Mouse (Mus musculus): ENCODE measurements around the gene Snx25.

- TF ChIP-seq CTCF (IDR thresholded peaks at IDR 0.05; ENCODE audit: borderline replicate concordance, insufficient read depth, low read depth, low read length), result no peak
- TF ChIP-seq POLR2A (IDR thresholded peaks at IDR 0.05; ENCODE audit: borderline replicate concordance, insufficient read depth, low read length), result no peak
Measured at GRCm38 (mm10) chr8:46137843-46138596, 13.9 kb downstream of the Snx25 start.
